ENCODE assay signal across 17 mouse cellular contexts in the genomic region with DNA sequence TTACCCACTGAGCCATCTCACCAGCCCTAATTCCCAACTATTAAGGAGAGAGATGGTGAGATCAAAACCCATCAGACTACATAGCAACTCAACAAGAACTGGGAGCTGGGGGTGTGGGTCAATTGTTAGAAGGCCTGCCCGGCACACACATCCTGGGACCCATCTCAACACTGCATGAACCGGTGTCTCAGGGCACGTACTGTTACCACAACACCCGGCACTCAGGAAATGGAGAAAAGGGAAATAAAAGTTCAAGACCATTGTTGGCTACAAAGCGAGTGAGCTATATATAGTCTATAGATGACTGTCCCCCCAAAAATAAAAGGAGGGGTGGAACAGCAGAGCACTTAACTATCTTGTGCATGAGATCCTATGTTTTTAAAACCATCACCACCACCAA. TPM values are rescaled to one million over a fixed set of nuclear protein-coding genes. Genes with fewer than 3 reads are reported as not detected.
A peak's percentile ranks its signal among the peaks of the same experiment; 100 is the strongest.
DNase-seq lines count a peak whose midpoint lies in the region; ATAC-seq and TF ChIP-seq lines count a peak whose summit lies in the region.
"Had no signal": no experiment of that assay in that cellular context is flagged by ENCODE, and none has a peak within 500 bp of the region (broad histone marks: within the 10 kb centered on the region; RNA-seq: fewer than 3 reads in every experiment).

No protein-coding gene starts in this region.

- peak; percentile 13 for DNase-seq in A20 (ENCODE audit: low read depth, low spot score)
- DNase-seq in splenic B cell, adult 2 months (ENCODE audit: low read depth, low spot score), result peak; percentile 32
- no peak for DNase-seq in spleen, postnatal 36 days (ENCODE audit: low spot score in 2 of 2)
- DNase-seq in Muller cell, postnatal 12 days (ENCODE audit: inconsistent ontology term), result no peak
- DNase-seq: adrenal gland, adult 2 months; adrenal gland, postnatal 25 days; gastrocnemius, postnatal 10 days; heart, adult 2 months; heart, postnatal 36 days had no signal

- H3K4me1 ChIP-seq in E14TG2a.4 (replicated peaks; ENCODE audit: low read depth, low read length), result peaks cover 70% of the 10 kb centered on the region

- no peak for TF ChIP-seq CTCF in E14TG2a.4 (conservative IDR thresholded peaks at IDR 0.05; ENCODE audit: low read length)

- H3K27me3 ChIP-seq in E14TG2a.4 (ENCODE audit: insufficient read depth, low read length), result 0 out of 2 replicates have a peak, but pooled peaks cover 6% of the 10 kb centered on the region
- no peaks in the 10 kb centered on the region for H3K27me3 ChIP-seq in splenic B cell, adult 2 months (ENCODE audit: control insufficient read depth, insufficient read depth, low read length, poor library complexity, severe bottlenecking)
- H3K27me3 ChIP-seq: embryonic facial prominence, embryonic 13.5 days; forebrain, embryonic 12.5 days; heart, embryonic 13.5 days; hindbrain, embryonic 15.5 days had no signal

- peak overlapping the region; percentile 76; the same call in 1 of the 2 replicates for H3K4me3 ChIP-seq in E14TG2a.4 (replicated peaks; ENCODE audit: low read length)
- H3K4me3 ChIP-seq: embryonic facial prominence, embryonic 13.5 days; forebrain, embryonic 12.5 days; heart, adult 2 months; heart, embryonic 13.5 days; hindbrain, embryonic 15.5 days had no signal

- no peaks in the 10 kb centered on the region for H3K9me3 ChIP-seq in E14TG2a.4 (ENCODE audit: low read length)
- H3K9me3 ChIP-seq: embryonic facial prominence, embryonic 13.5 days; hindbrain, embryonic 15.5 days had no signal

- ATAC-seq in granulocyte monocyte progenitor cell, adult 5-6 weeks (replicated peaks; ENCODE audit: poor library complexity, severe bottlenecking), result peak; percentile 72
- ATAC-seq: CD4-positive, CD25-positive, alpha-beta regulatory T cell, adult 4 months; forebrain, embryonic 16.5 days had no signal

- peaks cover 42% of the 10 kb centered on the region for H3K36me3 ChIP-seq in E14TG2a.4 (ENCODE audit: insufficient read depth, low read length)
- H3K36me3 ChIP-seq in splenic B cell, adult 2 months (ENCODE audit: control insufficient read depth, insufficient read depth, low read length, poor library complexity, severe bottlenecking), result peaks cover 7% of the 10 kb centered on the region

RNA-seq across cellular contexts. Expression of a gene that starts 30.8 kb away (rescaled TPM):
- total RNA-seq in granulocyte monocyte progenitor cell, adult 5-6 weeks (2014; fragmentation: Nextera tagmentation), result 50.4 and 50.6 TPM in 2 replicates
- total RNA-seq in granulocyte monocyte progenitor cell, adult 5-6 weeks (2017), result 9.0 and 13.8 TPM in 2 replicates

Comparison
In these comparisons a context has a peak if more than half of its experiments do, and no peak if none do; other contexts are left out.
1. DNase-seq: peak in A20 (single experiment) and splenic B cell, adult 2 months (single experiment); none in spleen, postnatal 36 days (0 of 2) and Muller cell, postnatal 12 days (single experiment).